Mouse (Mus musculus) gastrocnemius, adult 2 months (tissue): ENCODE measurements around the gene Iqcf5. TPM values are rescaled to one million over a fixed set of nuclear protein-coding genes. Genes with fewer than 3 reads are reported as not detected.

ENCODE experiments used
- DNase-seq: peaks from one replicate; pipeline ENCODE4 v3.0.0; 2022
- H3K27ac ChIP-seq: fragments of 200-600 bp; 2 replicates; pipeline ENCODE4 v1.8.1; 2022; ENCODE audit warnings: mild to moderate bottlenecking
- H3K4me3 ChIP-seq: fragments of 200-600 bp; 2 replicates; pipeline ENCODE4 v1.8.1; 2022; ENCODE audit warnings: mild to moderate bottlenecking, moderate library complexity
- CTCF ChIP-seq: fragments of 200-600 bp; IDR thresholded peaks from 2 replicates; pipeline ENCODE4 v1.8.1; 2022; ENCODE audit warnings: antibody characterized with exemption, mild to moderate bottlenecking, moderate library complexity
- intact Hi-C: fragments of 180-260 bp; cut with DNase I; formaldehyde crosslinking; loops from one replicate; pipeline ENCODE4 v1.15.1; 2025
- total RNA-seq, 2 experiments: library from RNA; stranded (reverse); gene quantifications; 2 replicates each; pipeline ENCODE4 v1.2.3; 2021

The Iqcf5 gene
- total RNA-seq, 2 experiments from 2014 or later: not detected

DNA sequence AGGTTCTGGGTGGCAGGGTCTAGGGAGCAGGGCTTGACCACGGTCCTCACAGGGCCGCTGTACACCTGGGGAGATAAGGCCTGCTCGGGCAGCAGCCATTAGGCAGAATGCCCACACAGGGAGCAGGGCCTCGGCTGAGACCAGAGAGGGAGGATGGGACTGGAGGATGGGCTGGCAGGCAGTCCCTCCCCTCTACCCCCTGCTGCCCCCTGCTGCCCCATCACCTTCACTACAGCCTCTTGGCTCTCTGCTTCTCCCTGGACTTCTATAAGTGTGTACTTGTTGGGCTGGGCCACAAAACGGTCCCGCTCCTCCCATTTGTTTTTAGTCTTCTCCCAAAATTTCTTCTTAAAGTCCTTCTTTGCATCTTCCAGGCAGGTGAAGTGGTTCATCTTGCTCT lies 39.9 kb upstream of the Iqcf5 start:
- intact Hi-C loops: no loop called here
- H3K4me3 ChIP-seq: peak overlapping the region; percentile 76
- peak; percentile 83 for DNase-seq
- H3K27ac ChIP-seq: peak overlapping the region; percentile 96
- peak; percentile 79 for TF ChIP-seq CTCF

- peak overlapping the region; percentile 76 for H3K4me3 ChIP-seq
- DNase-seq: peak; percentile 66
- TF ChIP-seq CTCF: no peak
- H3K27ac ChIP-seq: peak overlapping the region; percentile 96
- intact Hi-C loops: loop anchor here (1.0 to 5.0 kb wide), 3 partner anchors 27 to 168 kb away; partner anchors contain the start of gene Dusp7
Observed at GRCm38 (mm10) chr9:106475046-106475445, 39.3 kb upstream of the Iqcf5 start.

- H3K27ac ChIP-seq: peak within 1 kb of the TSS; percentile 96
- intact Hi-C loops: loop anchor here (1.0 to 5.0 kb wide), 6 partner anchors 27 to 195 kb away; partner anchors contain the start of genes Dusp7, Poc1a and Rpl29
- peak; percentile 44 for DNase-seq
- TF ChIP-seq CTCF: no peak
- H3K4me3 ChIP-seq: peak within 1 kb of the TSS; percentile 76
Observed at GRCm38 (mm10) chr9:106475663-106476001, 38.7 kb upstream of the Iqcf5 start, which contains the start of gene Rrp9. Gene Rrp9 (plus strand): TSS chr9:106475963.

DNA sequence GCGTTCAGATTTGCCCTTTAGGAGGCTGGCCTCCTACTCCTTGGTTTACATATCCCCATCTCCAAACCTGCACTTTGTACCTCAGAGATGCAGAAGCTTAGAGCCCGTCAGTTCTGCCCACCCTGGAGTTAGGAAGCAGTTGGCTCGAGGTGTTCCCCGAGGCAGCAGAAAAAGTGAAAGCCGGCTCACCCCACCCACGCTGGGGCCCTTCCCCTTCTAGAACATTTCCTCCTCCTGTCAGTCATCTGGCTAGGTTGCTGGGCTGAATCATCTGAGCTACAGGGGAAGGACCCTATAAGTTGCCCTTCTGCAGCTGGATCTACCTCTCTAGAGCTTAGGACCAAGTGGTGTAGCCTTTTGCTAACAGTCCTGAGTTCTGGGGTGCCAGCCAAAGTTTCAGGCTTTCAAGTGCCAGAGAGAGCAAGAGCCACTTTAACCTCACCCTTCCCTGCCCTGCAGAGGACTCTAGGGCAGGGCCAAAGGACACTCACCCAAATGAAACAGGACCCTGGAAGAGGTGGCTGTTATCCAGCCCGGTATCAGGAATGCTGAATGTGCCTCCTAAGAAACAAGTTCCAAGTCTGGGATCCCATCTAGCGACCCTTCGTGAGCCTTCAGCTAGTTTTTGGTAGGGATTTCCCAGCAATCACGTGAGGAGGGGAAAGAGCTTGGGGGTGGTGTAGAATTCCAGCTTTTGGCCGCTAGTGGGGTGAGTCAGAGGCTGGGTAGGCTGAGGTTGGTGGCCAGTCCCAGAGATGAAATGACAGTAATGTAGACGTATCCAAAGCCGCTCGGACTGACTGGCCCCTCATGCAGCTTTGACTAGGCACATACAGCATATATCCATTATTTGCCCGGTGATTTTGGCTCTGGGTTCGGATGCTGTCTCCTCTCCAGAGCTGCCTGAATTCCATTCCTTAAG lies 38.1 kb upstream of the Iqcf5 start:
- Histone ChIP-seq H3K27ac (peak overlapping the region; percentile 96), H3K4me3 (peak overlapping the region; percentile 76)
- no peak for TF ChIP-seq CTCF
- intact Hi-C loops: loop anchor here (2.0 to 5.0 kb wide), 5 partner anchors 47 to 195 kb away; partner anchors contain the start of genes Dusp7, Poc1a and Rpl29
- DNase-seq: peak; percentile 85

- no peak; the same call in 1 of the 2 replicates for TF ChIP-seq CTCF
- intact Hi-C loops: loop anchor here (2.0 to 5.0 kb wide), 5 partner anchors 48 to 196 kb away; partner anchors contain the start of genes Dusp7, Poc1a and Rpl29
- Histone ChIP-seq H3K4me3 (peak within 1 kb of the TSS; percentile 78), H3K27ac (peak within 1 kb of the TSS; percentile 96)
- peak; percentile 99 for DNase-seq
Observed at GRCm38 (mm10) chr9:106476924-106477484, 37.4 kb upstream of the Iqcf5 start, which contains the start of gene Parp3. Gene Parp3 (minus strand): TSS chr9:106476949.

DNA sequence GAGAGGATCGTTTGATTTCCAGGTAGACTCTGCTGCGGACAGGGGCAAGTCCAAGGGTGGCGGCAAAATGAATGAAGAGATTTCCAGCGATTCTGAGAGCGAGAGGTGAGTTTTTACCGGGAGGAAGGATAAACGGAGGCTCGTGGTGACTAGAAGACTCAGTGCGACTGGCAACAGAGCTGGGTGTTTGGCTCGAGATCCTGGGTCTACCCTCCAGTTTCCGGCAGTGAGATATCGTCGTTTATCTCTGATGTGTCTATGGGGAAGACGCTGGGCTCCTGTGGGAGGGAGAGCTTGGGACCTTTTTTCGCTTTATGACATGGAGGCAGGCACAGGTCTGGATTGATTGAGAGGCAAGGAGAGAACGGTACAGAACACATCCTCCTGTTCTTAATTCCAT lies 36.7 kb upstream of the Iqcf5 start:
- DNase-seq: no peak
- no peak for TF ChIP-seq CTCF
- intact Hi-C loops: loop anchor here (2.0 to 5.0 kb wide), 5 partner anchors 49 to 197 kb away; partner anchors contain the start of genes Dusp7, Poc1a and Rpl29
- Histone ChIP-seq H3K4me3 (peak overlapping the region; percentile 78), H3K27ac (peak overlapping the region; percentile 94)

DNA sequence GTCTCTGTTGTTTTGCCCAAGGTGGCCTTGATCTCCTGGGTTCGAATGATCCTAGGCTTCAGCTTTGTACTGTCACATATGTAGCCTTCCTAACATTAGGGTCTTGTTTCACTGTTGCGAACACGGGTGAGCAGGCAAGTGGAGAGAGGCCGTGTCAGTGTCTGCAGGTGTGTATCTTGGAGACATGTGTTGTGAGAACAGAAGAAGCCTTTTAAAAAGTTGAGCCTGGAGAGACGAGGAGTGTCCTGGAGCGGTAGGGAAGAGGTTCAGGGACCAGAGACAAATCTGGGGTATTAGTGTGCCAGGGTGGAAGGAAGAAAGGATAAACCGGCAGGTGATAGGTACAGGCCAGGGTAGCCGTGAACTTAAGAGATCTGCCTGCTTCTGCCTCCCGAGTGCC lies 36.3 kb upstream of the Iqcf5 start:
- DNase-seq: peak; percentile 10
- no peak overlapping the region for H3K27ac ChIP-seq
- no peak for TF ChIP-seq CTCF
- intact Hi-C loops: loop anchor here (5.0 kb wide), 2 partner anchors 111 to 171 kb away; partner anchors contain the start of gene Dusp7
- peak overlapping the region; percentile 78 for H3K4me3 ChIP-seq

DNA sequence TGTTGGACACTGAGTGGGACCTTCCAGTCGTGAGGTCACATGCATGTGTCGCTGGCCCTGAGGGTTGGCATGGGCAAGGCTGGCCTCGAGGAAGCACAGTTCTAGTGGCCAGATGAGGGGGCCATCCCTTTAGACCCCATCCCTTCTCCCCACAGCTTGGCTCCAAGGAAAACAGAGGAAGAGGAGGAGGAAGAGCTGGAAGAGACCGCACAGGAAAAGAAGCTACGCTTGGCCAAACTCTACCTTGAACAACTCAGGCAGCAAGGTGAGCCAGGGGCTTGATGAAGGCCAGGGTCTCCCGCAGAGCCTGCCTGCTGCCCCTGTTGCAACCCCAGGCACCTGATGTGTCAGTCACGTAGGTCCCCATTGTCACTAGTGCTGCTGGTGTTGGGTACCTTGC lies 33.8 kb upstream of the Iqcf5 start:
- DNase-seq: peak; percentile 11
- intact Hi-C loops: no loop called here
- no peak overlapping the region for H3K4me3 ChIP-seq
- H3K27ac ChIP-seq: no peak overlapping the region
- TF ChIP-seq CTCF: no peak

DNA sequence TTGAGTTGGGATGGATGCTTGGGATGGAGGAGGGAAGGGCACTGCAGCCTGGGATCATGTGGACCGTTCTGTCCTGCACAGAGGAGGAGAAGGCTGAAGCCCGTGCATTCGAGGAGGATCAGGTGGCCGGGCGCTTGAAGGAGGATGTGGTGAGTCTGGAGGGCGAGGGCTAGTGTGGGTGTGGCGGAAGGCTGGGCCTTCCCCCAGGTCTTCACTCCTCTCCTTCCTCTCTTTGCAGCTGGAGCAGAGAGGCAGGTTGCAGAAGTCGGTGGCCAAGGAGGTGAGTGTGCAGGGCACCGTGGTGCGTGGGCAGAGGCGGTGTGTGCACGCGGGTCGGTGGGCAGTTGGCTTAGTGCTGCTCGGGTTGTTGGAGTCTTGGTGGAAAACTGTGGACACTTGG lies 33.3 kb upstream of the Iqcf5 start:
- DNase-seq: peak; percentile 16
- no peak overlapping the region for H3K4me3 ChIP-seq
- H3K27ac ChIP-seq: no peak overlapping the region
- TF ChIP-seq CTCF: no peak
- intact Hi-C loops: no loop called here

- Histone ChIP-seq H3K27ac (no peak overlapping the region), H3K4me3 (no peak overlapping the region)
- no peak for TF ChIP-seq CTCF
- intact Hi-C loops: no loop called here
- DNase-seq: no peak
Observed at GRCm38 (mm10) chr9:106481676-106482075, 32.7 kb upstream of the Iqcf5 start.

GRCm38 (mm10) chr9:106482578-106483115 lies 31.7 kb upstream of the Iqcf5 start:
- intact Hi-C loops: no loop called here
- DNase-seq: peak; percentile 16
- Histone ChIP-seq H3K4me3 (no peak overlapping the region), H3K27ac (no peak overlapping the region)
- TF ChIP-seq CTCF: no peak

- DNase-seq: no peak
- H3K4me3 ChIP-seq: no peak overlapping the region
- TF ChIP-seq CTCF: no peak
- intact Hi-C loops: no loop called here
- no peak overlapping the region for H3K27ac ChIP-seq
Observed at GRCm38 (mm10) chr9:106483136-106483535, 31.2 kb upstream of the Iqcf5 start.
